Mouse (Mus musculus): ENCODE data around the gene Got1.
"Not testable (repeated sequence)": the region's sequence is repeated elsewhere in the genome, so short reads cannot be mapped to it uniquely, and the experiment has no call there.

Got1 gene

DNA sequence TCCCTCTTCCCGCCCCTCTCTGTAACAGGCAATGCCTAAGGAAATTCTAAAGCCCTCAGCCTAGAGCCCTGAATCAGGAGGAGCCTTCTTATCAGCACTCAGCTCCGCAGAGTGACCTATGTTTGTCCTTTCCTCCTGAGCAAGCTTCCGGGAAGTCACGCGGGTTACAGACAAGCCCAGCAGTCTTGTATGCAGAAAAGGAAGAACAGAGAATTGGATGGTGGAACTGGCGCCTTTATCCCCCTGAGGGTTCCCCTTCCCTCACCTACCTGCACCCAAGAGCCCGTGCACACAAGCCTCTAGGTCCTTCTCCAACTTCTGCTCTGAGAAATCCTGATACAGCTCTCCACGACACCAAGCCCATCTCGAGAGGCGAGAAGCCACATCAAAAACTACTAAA, 4.0 kb downstream of the Got1 start:
- DNase-seq, result no peak

DNA sequence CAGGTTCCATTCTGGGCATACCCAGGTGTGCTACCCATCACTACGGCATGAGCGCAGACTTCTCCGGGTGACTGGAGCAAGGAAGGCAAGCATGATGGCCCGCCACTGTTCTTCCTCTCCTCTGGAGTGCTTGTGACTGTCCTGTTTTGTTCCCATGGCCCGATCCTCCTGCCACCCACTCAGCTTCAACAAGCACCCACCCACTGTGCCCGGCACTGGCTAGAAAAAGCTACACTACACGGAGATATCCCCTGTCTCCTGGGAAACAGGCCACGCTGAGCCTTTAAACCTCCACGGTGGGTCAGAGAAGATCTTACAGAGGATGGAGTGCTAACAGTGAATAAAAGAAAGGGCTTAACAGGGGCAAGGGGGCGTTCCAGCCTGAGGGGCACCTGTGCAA, 5.2 kb downstream of the Got1 start:
- no peak for DNase-seq

DNA sequence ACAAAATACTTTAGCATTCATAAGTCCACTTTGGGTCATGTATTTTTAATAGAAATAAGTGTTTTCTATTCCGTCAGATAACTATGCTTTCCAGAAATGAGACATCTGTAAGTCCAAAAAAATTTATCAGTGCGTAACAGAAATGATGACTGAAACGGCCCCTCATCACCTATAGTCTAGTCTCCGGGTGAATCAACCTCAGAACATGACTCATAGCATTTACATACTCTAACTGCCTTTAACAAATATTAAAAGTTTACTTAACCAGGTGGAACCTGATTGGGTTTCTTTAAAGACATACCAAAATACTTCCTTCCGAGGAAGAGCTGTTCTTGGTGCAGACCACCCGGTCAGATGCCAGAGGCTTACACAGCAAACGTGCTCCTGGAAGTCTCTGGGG, 6.1 kb downstream of the Got1 start:
- DNase-seq, result no peak

DNA sequence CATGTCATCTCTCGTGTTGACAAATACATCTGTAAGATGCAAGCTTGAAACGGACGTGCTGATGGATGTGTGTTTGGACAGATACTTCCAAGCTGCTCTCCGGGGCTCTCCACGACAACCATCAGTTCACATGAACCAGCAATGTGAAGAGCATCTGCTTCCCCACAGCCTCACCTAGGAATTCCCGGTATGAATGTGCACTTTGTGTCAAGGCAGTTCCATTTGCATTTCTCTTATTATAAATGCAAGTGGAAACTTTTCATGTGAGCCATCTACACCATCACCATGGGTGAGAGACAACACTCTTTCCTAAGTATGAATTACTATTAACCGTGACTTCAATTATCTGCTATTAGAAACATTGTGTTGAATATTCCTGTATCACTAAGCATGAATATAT, 6.6 kb downstream of the Got1 start:
- DNase-seq, result no peak

DNA sequence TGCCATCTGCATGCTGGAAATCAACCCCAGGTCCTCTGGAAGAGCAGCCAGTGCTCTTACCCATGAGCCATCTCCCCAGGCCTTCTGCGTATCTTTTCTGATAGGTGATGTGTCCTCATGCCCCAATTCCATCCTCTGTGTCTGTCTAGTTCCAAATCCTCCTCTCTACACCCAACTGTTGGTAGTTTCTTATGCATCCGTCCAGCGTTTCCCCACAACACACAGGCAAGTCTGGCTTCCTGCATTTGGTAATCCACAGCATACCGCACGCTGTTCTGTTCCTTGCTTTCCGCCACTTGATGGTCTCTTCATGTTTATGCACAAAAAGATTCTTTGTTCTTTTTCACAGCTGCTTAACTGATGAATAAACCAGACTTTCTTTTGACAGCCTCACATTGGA, 7.1 kb downstream of the Got1 start:
- DNase-seq, result no peak

DNA sequence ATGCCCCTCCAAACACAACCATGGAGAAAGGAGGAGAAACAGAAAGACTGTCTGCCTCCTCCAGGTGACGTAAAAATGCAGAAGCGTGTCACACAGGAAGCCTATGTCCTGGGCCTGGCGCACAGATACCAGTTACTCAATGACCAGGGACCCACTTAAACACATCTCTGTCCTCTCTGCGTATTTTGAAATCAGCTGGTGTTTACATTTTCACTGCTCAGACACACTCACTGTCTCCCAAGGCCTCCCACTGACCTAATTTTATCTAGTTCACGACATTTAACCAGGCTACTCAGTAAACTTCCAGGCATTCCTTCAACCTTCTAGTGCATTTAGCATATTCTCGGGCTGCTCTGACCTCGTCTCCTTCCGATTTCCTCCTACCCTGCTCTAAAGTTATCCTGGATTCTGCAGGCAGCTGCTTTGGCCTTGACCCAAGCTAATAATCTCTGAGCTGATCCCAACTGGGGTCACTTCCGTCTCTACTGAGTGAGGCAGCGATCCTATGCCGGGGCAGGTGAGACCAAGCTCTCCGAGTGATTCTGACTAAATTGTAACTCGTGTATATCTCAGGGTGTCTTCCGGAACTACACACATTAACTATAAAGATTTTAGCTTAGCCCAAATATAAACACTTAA, 7.9 kb downstream of the Got1 start:
- DNase-seq, result peak; percentile 33

DNA sequence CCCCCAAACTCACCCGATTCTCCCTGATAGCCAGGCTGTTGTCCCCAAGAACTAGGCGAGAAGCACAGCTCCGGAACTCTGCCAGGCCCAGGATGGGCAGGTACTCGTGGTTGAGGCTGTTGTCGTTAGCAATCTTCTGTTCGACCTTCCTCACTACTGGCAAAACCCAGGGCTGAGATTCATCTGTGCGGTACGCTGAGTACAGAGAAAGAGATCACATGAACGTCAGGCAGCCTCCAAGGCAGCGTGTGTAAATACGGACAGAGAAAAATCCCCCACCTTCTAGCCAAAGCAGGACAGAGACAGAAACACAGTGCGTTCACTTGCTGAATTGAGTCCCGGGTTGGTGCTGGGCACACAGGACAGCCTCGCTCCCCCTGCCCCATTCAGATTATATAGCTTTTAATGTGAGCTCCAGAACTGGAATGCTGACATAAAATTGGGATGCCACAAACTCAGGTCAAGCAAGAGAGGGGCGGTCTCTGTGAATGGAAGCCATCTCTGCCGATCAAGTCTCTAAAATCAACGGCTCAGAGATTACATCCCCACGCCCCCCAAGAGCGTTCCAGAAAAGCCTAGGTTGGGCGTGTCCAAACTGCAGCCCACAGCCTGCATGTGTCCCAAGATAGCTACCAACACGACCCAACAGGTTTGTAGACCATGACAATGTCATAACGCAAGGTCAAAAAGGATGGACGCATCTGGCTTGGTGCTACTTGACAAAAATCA, 8.6 kb downstream of the Got1 start:
- no peak for DNase-seq

DNA sequence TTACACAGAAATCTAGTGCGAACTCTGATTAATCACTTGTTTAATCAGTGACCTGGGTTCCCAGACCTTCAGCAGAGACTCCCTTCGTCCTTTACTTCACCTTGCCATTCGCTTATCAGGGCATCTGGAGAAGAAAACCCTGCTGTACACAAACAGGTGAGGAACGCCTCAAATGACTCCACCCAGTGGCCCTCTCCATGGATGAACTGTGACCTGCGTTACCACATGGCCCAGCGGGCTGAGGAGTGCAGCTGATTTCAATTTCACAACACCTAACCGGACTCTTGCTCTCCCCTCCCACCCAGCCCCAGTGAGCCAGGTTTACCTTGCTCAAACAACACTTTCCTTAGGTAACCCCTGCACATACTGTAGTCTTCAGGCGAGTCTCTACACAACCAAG, 10.5 kb downstream of the Got1 start:
- DNase-seq, result peak; percentile 37

DNA sequence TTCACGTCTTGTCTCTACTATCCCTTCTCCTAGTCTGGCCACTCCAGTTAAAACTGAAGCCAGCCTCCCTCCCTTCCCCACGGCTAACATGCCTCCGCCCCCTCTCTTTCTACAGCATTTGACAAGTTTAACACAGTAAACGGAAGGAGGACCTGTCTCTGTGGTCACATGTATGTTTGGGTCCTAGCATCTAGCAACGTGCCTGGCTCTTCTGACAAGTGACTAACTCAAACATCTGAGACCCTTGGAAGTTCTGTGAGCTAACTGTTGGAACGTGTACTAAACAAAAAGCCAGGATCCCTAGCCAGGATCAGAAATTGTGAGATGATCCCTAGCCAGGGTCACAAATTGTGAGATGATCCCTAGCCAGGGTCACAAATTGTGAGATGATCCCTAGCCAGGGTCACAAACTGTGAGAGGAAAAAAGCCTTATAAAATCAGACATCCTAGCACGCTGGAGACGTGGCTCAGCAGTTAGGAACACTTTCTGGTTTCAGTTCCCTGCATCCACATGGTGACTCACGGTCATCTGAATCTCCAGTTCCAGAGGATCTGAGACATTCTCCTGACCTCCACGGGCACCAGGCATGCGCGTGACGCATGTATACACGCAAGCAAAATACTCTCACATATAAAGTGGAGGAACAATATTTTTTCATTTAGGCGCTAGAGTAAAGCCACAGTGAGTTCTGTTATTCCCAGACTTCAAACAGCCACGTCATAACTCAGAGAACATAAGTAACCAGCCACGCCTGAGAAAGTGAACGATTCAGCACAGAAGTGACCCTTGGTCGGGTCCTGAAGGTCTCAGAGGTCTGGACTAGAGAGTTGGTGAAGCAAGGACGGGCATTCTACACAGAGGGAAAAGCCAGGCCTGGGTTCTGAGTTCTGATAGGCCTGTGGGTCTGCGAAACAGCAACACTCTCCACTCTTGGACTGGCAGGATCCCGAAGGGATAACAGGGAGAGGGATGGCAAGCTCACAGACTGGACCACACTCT, 12.5 kb downstream of the Got1 start:
- DNase-seq, result peak; percentile 53

DNA sequence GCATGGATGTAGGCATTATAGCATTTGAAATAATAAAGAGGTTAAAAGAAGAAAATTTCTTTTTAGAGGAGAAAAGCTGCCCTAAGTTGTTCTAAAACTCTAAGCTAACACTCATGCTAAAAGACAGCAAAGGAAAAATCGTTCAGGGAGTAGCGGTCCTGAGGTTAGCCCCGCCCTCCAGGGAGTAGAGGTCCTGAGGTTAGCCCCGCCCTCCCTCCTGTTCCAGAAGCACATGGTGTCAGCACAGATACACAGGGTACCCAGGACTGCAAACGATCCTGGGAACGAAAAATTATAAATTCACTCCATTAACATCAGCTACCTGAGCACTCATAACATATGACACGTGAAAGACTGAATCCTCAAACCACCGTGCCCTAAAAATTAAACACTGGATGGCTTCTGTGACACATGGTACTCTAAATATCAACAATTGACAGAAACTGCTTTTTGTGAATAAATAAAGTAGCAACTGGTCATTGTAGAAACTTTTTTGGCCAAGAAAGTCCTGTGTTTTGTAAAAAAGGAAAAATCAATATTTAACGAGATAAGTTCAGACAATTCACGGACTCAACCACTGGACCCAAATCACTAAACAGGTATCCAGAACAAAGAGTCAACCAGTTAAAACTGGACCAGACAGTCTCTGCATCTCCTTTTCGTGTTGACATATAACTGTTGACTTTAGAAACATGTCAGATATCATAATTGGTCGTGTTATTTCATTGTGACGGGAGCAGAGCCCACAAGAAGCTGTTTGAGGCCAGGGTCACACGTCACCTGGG, 13.8 kb downstream of the Got1 start:
- no peak for DNase-seq

DNA sequence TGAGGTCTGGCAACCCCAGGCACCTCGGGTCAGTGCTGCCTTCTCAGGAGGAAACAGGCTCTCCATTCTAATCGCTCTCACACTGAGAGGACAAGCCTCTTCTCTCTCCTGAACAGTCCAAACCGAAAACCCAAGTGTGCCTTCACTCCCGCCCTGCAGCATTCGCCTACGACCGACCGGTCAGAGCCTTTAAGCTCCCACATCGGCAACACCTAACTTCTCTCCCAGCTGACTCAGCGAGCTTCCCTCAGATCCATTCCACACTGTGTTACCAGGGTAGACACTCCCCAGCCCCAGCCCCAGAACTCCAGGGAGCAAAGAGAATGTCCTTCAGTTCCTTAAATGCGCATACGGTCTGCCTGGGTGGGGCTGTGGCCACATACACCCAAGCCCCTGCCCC, 19.0 kb downstream of the Got1 start:
- DNase-seq, result no peak

DNA sequence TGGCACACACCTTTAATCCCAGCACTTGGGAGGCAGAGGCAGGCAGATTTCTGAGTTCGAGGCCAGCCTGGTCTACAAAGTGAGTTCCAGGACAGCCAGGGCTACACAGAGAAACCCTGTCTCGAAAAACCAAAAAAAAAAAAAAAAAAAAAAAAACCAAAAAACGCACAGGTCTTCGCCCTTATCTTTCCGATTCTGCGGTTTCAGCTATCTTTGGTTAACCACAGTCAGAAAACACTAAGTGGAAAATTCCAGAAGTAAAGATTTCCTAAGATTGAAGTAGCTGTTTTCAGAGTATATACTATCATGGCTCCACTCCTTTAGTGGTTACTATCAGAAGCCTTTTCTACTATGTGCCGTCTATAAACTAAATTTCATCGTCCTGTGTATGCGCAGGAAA, 20.8 kb downstream of the Got1 start:
- not testable (repeated sequence) for DNase-seq

DNA sequence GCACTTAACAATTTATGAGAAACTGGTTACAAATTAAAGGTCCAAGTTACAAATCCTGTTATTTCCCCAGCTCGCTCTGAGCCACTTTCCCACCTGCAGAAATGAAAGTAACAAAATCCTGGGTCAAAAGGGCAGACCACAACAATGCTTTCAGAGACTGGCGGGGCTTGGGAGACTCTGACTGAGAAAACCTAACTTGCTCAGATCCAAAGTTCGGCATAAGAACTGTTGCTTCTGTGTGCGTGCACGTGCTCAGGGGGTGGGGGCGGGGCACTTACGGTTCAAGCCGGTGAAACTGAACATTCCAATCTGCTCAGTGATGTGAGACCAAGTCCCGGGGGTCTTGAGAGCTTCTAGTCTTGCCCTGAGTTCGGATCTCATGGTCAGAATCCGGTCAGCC, 21.8 kb downstream of the Got1 start:
- peak; percentile 37 for DNase-seq

DNA sequence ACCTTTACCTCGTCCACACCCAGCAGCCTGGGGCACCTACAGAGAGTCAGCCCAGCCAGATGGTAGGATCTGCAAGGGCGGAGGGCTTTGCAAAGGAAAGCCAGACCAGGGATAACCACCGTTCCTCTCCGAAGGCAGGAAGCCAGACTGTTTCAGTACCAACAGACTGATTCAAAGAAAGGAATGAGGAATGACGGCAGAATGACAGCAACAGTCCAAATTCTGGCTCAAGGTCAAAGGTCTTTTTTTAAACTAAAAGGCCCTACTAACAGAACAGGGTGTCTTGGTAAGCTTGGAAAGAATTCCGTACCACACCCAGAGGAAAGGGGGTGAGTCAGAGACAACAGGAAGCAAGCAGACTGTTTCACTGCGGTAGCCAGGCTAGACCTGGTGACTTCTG, 25.5 kb downstream of the Got1 start:
- DNase-seq, result no peak

DNA sequence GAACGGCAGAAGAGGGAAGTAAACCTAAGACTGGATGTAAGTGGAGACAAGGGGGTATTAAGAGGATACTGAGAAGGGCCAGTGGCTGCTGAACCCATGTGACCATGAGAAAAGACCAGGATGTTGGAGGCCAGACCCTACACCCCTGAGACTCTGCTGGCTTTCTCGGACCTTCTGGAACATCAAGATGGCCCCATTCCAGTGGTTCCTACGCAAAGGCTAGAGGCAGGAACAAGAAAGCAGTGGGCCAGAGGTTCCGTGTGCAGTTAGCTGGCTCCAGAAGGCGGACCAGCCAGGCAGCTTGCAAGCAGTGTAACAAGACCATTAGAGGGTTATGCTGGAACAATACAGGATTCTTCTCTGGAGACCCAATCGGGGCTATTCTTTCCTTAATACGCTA, 27.0 kb downstream of the Got1 start:
- DNase-seq, result no peak

DNA sequence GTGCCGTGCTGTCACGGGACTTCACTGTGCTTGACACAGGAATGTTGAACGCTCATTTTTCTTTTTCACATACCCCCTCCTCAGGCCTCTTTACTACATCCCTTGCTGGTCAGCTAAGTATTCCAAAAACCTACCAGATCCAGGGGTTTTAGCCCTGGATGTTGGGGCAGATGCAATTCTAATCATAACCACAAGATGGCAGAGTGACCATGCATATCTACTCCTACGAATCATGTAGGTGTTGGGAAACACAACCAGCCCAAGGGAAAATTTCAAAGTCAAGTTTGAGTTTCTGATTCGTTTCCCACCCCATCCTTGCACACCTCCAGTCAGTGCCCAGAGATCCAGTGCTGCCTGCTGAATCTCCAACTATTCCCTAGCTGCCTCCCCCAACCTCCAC, 28.6 kb downstream of the Got1 start:
- peak; percentile 72 for DNase-seq

DNA sequence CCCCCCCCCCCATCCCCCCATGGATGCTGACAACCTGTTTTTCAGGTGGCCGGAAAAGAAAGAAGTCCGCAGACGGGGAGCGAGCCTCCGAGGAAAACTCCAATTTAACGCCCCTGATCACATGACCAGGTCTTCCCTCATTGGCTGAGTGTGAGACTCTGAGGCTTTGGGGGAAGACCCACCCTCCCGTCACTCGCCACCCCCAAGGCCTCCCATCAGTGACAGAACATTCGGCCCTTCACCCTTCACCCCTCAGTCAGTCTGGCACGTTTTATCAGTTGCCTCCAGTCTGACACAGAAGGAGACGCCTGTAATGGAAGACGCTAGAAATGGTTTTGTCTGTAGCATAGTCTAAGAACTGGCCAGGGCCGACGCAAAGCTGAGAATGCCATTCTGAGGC, 29.5 kb downstream of the Got1 start:
- DNase-seq, result no peak

DNA sequence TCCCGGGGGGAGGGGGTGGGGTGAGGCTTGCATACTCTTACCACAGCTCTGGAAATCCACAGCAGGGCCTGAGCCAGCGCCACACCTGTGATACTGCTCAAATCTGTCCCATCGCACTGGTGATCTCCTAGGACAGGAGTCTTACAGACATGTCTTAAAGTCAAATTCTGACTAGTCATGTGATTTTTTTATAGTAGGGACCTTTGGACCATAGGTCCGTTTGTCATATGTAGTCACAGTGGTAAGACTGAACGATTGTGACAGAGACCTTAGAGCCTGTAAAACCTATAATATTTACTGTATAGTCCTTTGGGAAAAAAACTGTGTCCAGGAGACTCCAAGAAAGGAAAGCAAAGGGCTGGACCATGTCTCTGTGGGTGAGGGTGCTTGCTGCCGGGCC, 30.5 kb downstream of the Got1 start:
- DNase-seq, result no peak

DNA sequence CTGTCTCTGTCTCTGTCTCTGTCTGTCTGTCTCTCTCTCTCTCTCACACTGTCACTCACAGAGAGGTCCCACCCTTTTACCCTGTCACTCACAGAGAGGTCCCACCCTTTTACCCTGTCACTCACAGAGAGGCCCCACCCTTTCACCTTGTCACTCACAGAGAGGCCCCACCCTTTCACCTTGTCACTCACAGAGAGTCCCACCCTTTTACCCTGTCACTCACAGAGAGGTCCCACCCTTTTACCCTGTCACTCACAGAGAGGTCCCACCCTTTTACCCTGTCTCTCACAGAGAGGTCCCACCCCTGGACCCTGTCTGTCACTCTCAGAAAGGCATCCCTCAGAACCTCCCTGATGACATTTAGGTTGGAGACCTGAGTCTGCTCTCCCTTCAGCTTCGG, 31.1 kb downstream of the Got1 start:
- DNase-seq, result not testable (repeated sequence)

DNA sequence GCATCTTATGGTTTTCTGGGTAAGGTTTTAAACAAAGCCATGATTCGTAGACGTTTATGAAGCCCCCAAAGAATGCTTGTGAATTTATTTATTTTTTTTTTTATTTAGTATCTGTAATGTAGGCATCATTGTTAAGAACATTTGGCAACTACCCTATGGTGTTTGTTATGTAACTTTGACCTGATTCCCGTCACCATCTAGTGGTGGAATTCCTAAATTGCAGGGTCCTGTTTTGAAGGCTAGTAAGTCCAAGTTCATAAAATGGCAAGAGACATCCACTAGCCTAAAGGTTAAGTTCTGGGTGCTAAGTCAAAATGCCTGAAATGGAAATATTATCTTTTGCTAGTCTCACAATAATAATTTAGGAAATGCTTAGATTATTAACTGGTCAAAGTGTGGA, 37.0 kb downstream of the Got1 start:
- peak; percentile 64 for DNase-seq

DNA sequence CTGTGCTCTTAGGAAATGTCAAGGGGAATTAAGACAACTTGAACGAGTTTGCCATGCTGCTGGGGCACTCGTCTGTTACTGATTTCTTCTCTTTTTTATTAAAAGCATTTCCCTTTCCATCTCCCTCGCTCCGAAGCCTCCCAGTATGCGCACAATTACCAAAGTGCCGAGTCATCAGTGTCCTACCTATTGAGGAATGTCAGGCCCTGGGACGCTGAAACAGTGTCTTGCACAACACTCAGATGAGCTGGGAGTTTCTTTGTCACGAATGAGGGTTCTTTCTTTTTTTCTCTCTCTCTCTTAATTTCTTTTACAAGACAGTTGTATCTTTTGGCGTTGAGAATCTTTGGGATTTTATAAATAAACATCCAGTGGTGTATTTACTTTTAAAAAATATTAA, 43.9 kb downstream of the Got1 start:
- no peak for DNase-seq

DNA sequence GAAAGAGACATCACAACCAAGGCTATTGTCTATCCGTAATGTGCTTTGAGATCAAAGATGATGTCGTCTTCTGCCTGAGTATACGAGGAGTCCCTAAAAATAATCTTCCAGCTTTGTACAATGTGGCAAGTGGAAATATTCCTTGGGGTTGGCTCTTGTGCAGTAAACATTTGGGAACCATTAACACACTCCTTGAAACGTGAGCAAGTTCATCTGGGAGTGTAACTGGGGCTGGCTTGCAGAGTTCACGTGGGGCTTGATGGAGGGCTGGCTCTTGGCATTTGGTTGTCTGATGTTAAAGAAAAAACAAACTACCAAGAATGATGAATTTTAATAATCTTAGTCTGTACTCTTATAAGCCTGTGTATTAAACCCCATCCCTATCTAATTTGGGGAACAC, 45.0 kb downstream of the Got1 start:
- DNase-seq, result no peak

DNA sequence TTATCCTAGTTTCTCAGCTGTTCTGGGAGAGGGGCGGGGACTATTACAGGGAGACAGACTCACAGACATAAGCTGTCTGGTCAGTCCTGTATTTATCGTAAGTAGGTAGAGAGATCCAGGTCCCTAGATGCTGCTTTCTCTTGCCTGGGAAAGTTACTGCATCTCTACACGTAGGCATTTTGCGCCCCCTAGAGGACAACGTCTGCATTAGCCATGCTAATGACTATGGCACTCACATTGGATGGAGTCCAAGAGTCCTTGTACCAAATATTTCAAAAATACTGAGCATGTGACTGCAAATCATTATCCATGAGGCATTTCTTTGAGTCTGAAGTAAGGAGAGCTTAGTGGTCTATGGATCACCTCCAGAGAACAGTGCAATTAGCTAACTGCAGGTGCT, 45.5 kb downstream of the Got1 start:
- DNase-seq, result peak; percentile 82
